Mouse (Mus musculus) frontal cortex, postnatal 36 days (tissue): ENCODE data around the gene Tpst2.

Experiments
- DNase-seq, 2 experiments: peaks; one replicate each; pipeline ENCODE4 v3.0.0; 2022; ENCODE audit warnings: low spot score in 2 of 2

Gene Tpst2

DNA sequence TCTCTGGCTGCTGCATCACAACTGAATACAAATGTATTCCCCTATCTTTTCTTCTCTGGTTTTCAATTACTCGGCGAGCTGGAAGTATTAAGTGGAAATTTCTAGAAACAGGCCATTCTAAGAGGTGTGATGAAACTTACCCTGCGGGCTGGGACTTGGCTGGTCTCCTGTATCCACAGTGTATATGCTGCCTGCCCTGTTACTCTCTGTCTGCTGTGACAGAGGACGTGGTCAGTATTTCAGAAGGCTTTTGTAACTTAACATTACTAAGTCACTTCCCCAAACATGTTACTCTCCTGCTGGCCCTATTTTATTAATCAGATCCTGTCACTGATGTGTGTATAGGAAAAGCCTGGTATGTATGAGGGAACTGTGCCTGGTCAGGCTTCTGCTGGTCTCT, 5.2 kb downstream of the Tpst2 start:
- no peak for DNase-seq

GRCm38 (mm10) chr5:112282123-112282779, 5.8 kb downstream of the Tpst2 start:
- DNase-seq: no peak

DNA sequence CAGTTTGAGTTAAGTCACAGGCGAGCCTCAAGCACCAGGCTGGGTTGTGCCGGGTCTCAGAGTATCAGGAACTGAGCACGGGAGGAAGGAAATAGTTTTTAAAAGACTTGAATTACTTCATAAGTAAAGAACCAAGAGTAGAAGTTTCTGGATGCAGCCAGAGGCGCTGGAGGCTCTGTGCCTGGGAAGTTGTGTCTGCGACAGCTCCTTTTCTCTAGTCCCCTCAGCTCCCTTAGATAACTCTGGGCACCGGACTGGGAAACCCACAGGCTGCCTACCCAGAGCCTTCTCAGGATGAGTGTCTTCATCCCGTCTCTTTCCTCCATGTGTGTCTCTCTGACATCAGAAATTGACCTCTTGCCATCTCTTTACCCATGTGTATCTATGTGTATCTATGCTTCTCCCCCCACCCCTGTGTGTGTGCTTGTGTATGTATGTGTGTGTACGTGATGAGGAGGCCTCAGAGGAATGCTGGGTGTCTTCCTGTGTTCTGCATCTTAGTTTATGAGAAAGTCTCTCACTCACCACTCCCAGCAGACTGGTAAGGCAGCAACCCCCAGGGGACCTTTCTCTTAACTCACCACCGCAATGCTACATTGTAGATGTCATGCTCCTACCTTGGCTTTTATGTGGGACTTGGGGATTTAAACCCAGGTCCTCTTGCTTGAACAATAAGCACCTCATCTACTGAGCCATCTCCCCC, 6.4 kb downstream of the Tpst2 start:
- DNase-seq: no peak

GRCm38 (mm10) chr5:112283543-112284202, 7.2 kb downstream of the Tpst2 start:
- DNase-seq: no peak

DNA sequence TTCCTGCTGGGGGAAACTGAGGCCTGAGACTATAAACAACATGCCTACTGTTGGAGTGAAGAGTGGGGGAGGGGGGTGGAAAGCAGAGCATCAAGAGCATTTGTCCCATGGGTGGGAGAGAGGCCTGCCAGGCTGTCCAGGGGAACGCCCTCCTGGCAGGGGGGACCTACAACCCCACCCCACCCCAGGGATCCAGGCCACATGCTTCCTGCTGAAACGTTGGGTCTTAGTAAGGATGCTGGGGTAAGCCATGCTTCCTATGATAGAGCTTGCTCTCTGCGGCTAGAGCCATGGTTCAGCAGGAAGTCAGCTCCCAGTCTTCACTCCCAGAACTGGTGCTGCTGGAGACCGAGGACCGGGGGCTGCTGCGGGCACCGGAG, 7.7 kb downstream of the Tpst2 start:
- no peak for DNase-seq

DNA sequence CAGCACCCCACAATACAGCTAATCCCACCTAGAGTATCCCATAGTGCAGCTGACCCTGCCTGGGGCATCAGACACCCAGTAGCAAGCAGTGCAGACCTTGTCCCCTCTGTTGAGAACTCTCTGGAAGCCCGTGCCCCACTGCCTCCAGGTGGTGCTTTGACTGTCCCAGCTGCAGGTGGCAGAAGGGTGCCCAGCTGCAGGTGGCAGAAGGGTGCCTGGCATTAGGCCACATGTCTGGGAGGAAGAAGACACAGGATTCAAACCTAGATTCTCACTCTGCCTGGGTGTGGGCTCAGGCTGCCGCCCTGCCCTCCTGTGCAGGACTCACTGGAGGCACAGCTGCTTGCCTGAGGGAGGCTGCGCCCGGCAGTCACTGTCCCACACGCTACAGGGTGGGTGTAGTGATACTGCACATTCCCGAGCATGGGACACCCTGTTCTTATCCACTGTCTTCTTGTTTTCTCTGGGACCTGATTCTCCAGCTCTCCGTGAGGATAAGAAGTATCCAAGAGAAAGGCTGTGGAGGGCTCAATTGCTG, 9.1 kb downstream of the Tpst2 start:
- DNase-seq: no peak

- no peak for DNase-seq
Observed at GRCm38 (mm10) chr5:112286608-112286983, 10.1 kb downstream of the Tpst2 start.

GRCm38 (mm10) chr5:112286984-112287641, 10.6 kb downstream of the Tpst2 start:
- no peak for DNase-seq

DNA sequence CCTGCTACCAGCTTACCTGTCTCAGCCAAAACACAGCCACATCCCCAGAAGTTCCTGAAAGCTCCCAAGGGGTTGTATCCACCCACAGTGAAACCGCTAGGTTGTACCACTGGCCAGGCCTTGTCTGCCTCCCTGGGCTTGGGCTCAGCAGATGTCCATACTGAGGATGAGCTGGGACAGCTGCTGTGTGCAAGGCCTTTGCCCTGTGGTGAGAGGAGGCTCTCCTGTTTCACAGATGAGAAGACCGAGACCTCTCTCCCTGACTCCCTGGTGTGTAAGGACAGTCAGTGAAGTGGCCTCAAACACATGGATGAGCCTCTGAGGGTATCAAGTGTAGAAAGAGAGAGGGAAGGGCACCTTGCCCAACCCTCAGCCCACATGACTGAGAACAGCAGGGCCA, 11.2 kb downstream of the Tpst2 start:
- DNase-seq: no peak

- no peak for DNase-seq
Observed at GRCm38 (mm10) chr5:112288193-112289141, 12.0 kb downstream of the Tpst2 start.

- no peak for DNase-seq
Observed at GRCm38 (mm10) chr5:112289236-112289635, 12.7 kb downstream of the Tpst2 start.

DNA sequence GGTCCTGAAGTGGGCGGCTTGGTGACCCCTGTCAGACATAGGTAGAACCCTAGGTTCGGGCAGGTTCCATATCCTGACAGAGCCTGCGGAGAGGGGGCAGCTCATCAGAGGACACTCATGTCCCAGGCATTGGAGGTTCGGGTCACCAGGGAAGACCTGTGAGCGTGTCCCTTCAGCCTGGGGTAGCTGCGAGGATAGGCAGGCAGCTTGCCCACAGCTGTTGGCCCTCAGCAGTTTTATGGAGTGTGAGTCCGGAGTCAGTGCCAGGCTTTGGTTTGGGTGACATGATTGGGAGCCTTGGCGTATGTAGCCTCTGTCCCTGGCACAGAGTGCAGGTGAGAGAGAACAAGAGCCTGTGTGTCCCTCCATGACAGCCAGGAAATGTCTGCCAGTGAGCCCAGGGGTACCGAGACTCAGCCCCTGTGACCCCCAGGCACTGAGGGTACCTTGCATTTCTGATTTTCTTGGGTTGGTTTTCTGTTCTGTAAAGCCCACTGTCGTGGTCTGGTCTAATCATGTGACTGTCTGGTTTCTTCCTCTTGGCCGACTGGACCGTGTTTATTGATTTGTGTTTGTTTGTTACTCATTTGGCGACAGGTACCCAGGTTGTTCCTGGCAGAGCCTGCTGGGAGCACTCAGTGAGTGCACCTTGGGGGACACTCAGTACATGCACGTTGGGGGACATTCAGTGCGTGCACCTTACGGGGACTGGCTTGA, 13.5 kb downstream of the Tpst2 start:
- DNase-seq: no peak

- no peak for DNase-seq
Observed at GRCm38 (mm10) chr5:112290536-112290880, 14.0 kb downstream of the Tpst2 start.

DNA sequence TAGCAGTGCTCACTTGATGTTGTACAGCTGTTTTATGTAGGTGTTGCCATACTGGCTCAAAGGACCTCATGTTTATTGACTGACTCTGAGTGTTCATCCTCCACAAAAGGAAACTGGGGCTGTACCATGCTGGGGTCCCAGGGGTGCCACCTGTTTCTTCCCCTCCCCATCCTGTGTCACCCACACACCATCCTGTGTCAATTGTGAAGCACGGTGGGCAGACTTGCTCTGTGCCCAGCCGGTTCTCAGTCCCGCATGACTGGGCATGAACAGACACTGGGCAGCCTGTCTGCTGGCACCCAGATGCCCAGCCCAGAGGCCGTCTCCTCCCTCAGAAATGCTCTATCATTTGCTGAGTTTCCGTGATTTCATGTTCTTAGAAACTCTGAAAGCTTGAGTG, 15.4 kb downstream of the Tpst2 start:
- DNase-seq: no peak

- DNase-seq: no peak
Observed at GRCm38 (mm10) chr5:112292343-112292980, 16.0 kb downstream of the Tpst2 start.

DNA sequence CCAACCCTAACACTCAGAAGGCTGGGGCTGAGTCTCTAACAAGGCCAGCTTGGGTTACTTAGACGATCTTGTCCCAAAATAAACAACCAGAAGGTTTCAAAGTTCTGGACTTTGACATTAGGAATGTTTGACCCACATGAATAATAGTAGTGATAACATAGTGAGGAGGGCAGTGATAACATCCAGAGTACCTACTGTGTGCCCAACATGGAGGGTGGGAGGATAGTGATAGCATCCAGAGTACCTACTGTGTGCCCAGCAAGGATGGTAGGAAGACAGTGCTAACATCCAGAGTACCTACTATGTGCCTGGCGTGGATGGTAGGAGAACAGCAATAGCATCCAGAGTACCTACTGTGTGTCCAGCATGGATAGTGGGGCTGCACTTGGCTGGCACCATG, 17.3 kb downstream of the Tpst2 start:
- no peak for DNase-seq

DNA sequence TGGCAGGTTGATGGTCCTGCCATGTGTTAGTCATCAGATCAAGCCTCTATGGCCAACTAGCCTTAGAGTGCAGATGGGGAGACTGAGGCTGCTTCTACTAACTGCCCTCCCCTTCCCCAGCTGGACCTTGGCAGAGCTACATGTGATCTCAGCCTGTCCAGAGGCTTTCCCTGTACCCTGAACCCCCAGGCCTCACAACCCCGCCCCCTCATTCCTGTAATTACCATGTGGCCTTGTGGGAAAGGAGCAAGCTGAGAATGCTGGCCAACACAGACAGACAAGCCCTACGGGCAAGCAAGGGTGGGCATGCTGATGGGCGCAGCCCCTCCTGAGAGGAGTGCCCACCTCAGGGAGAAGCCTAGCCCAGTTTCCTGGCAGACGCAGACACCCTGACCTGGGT, 18.2 kb downstream of the Tpst2 start:
- DNase-seq: no peak

DNA sequence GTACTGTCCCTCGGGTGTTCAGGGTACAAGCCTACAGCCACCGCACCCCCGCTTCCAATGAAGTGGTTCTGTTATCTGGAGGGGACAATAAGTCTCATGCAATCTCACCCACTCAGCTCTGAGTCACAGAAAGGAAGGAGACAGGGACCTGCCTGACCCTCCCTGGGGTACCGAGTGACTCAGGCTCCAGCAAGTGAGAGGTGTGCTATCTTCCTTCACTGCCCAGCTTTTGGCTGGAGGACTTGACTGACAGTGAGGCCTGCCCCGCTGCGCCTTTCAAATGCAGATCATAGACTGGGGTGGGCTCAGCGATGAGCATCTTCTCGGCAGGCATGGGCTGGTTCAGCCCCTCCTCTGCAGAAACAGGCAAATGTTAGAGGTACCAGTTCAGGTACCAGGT, 18.7 kb downstream of the Tpst2 start:
- DNase-seq: no peak

DNA sequence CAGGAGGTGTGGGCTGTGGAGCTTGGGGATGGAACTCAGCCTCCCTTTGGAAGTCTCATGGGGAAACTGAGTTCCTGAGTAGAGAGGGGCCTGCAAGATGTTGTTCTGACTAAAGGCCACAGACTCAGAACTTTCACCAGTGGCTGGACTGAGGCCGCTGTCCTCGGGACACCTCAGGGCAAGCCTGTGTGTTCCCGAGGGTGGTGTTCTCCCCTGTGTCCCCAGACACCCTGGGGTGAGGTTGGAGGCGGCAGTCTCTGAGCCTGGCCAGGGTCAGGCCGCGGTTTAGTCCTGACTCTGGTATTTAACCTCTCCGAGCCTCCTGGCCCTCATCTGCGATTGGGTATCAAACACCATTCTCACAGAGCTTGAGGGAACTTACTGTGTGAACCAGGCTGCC, 19.1 kb downstream of the Tpst2 start:
- DNase-seq: no peak
